Mouse (Mus musculus) gonadal fat pad, adult 2 months (tissue): Measurements from ENCODE around the gene Shroom1. TPM values are rescaled to one million over a fixed set of nuclear protein-coding genes. Genes with fewer than 3 reads are reported as not detected.

Source experiments
- DNase-seq: peaks from one replicate; pipeline ENCODE4 v3.0.0-alpha.2; 2012; ENCODE audit warnings: low read depth
- polyA plus RNA-seq: library from polyadenylated mRNA; depleted of rRNA; stranded (reverse); fragments of >200 nt; gene quantifications from 2 replicates; pipeline ENCODE4 v1.2.3, GENCODE M21; 2012

Shroom1 gene
- polyA plus RNA-seq, 1 experiment, result 12.6 TPM

DNA sequence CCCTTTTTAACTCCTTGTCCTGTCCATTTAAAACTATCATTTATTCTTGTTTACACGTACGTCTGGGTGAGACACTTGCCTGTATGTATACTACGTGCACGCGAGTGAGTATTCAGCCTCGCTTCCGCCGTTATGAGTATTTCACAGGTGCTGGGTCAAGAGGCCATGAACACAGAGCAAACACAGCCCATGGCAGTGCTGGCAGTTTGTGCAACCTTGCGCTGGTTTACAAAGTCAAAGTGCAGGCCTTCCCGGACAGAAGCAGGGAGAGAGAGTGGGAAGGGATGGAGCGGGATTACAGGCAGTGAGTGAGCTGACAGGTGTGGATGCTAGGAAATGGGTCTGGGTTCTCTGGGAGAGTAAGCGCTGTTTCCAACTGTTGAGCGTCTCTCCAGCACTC, 10.8 kb upstream of the Shroom1 start:
- no peak for DNase-seq

DNA sequence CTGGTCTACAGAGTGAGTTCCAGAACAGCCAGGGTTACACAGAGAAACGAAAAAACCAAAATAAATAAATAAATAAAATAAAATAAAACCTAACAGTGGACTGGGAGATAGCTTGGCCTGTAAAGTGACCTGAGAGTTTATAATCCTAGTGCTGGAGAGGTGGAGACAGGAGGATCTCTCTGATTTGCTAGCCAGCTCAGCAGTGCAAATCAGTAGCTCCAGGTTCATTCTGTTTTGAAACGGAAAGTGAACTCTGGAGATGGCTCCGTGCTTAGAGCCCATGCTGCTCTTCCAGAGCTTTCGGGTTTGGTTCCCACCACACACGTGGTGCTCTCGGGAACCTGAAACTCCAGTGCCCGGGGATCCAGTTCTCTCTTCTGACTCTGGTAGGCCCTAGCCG, 9.0 kb upstream of the Shroom1 start:
- no peak for DNase-seq

DNA sequence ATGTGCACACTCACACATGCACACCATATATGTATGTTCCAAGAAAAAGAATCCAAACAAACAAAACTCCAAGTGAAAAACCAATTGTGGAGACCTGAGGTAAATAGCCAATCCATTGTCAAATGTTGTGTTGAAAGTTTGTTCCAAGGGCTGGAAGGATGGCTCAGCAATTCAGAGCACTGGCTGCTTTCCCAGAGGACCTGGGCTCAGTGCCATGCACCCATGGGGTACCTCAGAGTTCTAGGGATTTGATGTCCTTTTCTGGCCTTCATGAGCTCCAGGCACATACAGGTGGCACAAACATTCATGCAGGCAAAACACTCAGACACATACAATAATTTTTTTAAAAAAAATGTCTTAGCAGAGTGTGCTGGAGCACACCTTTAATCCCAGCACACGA, 8.5 kb upstream of the Shroom1 start:
- no peak for DNase-seq

DNA sequence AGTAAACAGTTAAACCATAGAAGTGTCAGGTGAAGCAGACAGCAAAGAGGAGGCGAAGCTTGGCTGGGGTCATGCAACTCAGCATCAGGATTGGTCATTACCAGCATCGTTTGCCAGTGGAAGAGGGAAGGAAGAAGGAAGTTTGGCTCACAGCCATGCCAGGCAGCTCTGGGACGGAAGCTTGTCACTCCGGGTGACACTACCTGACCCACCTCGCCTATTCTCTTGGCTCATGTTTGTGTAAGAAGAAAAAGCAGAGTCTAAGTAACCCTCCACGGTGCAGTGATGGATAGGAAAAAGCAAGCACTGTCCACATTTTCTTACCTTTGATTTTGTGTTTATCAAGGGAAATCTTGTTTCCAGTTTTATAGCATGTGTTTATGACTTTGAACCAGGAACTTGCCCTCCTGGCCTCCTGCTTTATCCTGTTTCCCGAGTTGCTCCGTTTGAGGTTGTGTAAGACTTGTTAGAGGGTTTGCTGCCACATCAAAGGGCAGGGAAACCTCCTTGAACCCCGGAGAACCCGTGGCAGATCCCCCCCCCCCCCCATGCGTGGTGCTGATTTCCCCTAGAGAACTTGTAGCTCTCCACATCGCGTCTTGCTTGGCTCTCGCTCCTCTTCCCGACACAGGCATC, 6.8 kb upstream of the Shroom1 start:
- no peak for DNase-seq

DNA sequence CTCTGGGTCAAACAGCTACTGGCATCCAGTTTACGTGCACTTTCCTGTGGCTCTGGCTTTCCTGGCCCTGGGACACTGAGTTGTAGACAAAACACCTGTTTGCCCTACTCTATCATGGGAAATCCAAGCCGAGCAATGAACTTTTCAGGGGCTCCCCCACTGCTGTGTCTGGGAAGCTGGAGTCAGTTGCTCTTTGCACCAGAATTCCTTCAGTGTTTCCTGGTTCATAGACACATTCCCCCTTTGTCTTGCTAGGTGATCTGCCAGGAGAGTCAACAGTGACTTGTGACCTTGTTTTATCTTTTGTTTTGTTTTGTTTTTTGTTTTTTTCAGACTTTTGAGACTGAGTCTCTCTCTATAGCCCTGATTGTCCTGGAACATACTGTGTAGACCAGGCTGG, 5.6 kb upstream of the Shroom1 start:
- no peak for DNase-seq

DNA sequence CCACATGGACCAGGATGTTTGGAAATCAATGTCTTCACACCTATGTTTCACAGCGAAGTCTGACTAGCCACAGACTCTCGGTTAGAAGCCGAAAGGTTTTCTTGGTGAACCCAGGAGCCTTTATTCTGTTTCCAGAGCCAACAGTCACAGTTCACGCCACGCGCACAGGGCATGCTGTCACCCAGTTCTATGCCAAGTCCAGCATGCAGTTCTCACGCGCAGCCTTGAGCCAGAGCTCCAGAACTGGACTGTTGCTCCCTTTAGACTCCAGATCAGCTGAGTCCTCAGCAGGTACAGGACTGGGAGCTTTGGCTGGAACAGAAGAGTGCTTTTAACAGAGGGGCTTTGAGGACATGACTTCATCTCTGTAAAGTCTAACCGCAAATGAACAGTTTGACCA, 4.6 kb upstream of the Shroom1 start:
- DNase-seq, result no peak

DNA sequence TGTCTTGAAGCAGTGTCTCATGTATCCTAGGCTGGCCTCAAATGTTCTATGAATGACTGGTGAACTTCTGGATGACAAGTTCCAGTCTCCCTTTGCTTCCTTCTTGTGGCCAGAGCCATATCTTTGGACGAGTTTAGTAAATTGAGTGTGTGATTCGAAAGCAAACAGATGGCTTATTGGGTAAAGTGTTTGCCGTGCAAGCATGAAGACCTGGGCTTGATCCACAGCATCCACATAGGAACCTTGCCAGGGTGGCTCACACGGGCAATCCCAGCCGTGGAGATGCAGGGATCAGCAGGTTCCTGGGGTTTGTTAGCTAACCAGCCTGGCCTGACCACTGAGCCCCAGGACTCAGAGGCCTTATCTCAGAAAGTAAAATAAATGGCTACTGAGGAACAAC, 4.0 kb upstream of the Shroom1 start:
- DNase-seq, result no peak

DNA sequence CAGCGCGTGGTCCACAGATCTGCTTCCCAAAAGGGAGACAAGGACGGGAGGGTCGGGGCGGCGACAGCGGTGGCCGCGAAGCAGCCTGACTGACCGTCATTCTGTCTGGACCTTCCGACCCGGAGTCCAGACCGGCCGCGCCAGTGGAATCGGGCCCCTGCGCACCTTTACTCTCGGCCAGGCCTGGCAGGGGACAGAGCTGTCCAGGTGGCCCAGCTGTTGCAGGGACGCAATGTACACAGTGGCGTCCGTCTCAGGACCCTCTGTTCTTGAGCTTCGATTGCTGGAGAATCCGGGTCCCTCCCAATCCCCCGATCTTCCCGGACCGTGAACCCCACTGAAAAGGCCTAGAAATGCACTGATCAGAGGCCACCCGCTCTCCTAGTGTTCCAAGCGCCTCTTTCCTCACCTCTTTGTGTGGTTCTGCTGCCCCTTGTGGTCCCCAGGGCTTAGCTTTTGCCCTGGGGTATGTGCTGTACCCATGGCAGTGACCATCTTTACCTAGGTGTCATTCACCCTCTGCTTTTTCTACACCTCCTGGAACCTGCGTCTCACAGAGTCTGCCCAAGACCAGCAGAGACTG, 458 bp downstream of the Shroom1 start:
- no peak for DNase-seq

DNA sequence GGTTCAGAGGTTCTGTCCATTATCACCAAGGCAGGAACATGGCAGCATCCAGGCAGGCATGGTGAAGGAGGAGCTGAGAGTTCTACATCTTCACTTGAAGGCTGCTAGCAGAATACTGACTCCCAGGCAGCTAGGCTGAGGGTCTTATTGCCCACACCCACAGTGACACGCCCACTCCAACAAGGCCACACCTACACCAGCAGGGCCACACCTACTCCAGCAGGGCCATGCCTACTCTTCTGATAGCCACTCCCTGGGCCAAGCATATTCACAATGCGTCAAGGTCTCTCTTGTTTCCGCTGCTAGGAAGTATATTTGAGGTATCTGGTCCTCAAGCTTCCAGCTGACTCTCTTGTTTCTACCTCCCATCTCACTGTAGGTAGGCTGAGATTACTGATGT, 2.0 kb downstream of the Shroom1 start:
- no peak for DNase-seq

DNA sequence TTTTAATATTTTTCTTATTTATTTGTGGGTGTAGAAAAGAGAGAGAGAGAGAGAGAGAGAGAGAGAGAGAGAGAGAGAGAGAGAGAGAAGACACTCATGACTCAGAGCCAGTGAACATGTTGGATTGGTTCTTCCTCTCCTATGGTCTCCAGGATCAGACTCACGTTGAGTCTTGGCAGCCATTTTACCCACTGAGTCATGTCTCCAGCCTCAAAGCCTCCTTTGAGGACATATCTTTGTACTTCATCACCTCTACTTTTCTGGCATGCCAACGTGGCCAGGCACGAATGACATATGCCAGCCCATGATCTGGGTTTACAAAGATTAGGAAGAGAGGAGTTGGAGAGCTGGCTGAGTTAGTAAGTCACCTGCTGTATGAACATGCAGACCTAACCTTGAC, 3.2 kb downstream of the Shroom1 start:
- no peak for DNase-seq

DNA sequence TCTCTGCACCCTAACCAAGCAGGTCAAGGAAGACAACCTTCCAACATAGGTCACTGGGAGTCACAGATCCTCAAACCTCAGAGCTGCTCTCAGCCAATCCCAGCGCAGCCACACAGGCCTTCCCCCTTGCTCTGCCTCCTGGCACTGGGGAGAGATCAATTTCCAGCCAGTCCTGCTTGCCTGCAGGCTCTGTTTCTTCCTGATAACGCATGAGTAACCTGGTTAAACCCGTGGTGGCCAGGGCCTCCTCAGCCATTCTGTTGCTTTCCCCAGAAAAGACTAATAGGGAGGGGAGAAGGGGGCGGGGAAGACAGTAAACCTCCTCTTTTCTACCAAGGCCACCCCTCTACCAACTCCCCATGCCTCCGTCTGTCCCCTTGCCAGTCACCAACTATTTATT, 4.7 kb downstream of the Shroom1 start:
- no peak for DNase-seq

DNA sequence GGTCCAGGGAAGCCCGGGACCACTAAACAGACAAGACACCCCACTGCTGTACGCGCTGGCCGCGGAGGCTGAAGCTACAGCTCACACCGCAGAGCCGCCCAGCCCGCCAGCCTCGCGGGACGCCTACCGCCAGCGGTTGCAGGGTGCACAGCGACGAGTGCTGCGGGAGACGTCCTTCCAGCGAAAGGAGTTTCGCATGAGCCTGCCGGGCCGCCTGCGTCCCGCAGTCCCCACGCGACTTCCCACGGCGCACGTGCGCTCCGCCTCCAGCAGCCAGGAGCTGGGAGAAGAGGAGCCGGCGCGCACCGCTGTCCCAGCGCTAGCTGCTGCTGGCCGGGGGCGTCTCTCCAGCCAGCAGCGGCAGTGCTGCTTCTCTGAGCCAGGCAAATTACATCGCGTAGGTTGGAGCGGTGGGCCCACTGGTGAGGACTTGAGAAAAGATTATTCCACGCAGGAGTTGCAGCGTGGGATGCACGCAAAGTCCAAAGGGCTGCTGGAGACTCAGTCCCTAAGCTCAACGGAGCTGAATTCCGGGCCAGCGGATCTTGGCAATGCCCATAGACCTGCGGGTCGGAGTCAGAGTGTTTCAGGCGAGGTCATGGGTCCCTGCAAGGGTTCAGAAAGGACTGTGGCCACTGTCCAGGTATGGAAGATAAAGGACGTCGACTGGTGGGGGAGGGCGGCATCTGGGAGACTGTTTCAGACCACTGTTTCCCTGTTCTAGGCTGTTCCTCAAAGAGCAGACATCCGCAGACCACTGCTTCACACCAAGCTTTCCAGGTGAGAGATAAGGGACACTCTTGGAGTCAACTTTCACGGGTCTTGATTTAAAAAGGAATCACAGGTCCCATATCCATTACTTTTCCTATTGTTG, 6.8 kb downstream of the Shroom1 start:
- no peak for DNase-seq

DNA sequence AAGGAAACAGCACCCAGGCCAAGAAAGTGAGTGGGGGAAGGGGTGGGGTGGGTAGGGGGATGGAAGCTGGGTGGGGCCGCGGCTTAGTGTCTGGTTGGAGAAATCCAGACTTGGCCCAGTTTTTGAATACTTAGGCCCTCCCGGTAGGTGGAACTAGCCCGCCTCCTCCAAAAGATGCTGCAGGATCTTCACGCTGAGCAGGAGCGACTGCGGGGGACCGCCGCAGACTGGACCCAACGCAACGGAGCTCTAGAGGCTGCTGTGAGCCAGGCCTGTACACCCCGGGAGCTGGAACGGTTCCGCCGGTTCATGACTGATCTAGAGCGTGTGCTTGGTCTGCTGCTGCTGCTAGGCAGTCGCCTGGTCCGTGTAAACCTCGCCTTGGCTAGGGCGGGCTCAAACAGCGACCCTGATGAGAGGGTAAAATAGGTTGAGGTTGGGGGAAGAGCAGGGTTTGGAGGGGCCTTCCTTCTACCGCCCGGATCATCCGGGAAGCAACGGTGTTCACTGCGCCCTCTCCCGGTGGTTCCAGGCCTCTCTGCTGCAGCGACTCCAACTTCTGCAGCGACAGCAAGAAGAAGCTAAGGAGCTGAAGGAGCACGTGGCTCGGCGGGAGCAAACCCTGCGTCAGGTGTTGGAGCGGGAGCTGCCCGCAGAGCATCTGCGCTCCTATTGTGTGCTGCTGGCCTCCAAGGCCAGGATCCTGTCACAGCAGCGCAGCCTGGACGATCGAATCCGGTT, 9.4 kb downstream of the Shroom1 start:
- DNase-seq, result no peak

DNA sequence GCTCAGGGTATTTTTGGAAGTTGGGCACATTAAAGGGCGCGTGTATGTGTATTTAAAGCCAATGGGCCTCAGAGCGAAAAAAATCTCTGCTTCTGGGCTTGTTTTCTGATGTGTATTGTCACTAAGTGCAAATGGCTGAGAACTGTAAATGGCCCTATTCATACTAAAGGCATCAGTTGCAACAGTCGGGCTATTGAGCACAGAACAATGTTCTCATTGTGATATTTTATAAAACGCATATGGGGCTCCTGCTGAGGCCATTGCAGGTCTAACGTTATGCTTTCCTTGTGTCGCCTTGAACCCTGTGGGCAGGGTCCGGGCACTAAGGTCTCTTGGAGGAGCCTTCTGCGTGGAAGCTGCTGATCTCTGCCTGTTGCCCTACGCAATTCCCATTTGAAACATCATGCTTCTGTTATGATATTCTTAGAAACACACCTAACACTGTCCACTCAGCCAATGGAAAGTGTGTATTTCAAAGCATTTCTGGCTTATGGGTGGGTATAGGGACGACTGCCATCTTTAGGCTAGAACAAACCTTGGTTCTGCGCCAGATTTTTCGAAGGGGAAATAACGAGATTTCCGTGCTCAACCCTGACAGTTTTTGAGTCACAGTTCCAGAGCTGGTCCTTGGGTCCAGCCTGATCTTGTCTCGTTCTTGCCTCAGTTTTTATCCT, 12.4 kb downstream of the Shroom1 start:
- no peak for DNase-seq

DNA sequence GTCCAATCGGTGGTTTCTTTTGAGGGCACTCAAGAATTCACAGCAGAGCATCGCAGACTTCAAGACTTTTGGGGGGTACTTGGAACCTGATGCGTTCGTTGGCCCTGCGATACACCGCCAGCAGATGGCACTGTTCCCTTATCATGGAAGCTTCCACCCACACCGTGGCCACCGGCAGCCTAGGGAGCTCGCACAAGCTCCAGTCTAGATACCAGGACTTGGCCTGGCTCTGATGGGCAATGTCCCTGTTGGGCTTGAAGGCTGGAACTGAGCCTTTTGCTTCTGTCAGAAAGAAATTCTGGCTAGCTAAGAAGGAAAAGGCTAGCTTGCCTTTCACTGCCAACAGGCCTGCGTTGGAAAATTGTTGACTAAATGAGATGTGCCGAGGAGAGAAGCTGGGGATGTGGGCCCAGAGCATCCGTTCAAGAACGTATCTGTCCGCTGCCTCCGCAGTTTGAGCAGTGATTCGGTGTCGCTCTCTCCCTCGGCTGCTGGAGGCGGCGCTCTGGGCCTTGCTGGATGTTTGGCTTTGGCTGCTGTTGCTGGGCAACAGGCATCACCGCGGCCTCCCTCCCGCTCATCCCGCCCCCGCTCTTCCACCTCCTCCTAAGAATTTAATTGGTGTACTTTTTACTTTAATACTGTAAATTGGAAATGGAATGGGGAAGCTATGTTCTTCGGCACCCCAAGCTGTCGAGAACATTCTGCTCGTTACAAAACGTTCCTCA, 13.1 kb downstream of the Shroom1 start, which contains the start of gene Gm9837:
Gm9837 (minus strand) TSS at position 512 of the 728 bp plus-strand sequence.
- no peak for DNase-seq

DNA sequence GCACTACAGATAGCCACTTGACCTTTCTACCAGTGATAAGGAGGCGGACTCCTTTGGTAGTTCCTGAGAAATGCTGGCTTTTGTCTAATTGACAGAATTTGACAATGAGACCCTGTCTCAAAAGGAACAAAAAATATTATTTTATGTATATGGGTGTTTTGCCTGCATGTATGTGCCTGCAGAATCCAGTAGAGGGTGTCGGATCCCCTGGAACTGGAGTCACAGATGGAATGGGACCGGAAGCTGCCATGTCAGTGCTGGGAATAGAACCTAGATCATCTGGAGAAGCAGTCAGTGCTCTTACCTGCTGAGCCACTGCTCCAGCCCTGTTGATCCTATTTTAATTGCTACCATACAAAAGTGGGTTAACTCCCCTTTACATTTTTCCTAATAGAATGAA, 15.7 kb downstream of the Shroom1 start:
- DNase-seq, result no peak

DNA sequence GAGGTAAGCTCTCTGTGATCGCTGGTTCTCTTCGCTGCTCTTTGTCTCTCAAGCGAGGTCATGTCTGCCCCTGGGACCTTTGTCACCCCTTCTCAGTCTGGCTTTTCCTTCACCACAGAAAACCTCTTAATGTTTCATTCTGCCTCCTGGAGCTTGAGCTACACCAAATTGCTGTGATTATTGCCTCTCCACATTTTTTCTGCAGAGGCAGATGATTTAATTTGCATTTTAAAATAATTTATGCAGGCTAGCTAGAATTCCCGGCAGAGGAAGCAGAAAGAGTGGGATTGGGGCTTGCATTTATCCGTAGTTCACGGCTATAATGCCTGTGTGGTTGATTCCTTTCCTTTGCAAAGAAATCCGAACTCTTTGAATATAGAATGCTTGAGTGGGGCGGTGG, 18.6 kb downstream of the Shroom1 start:
- DNase-seq, result no peak

DNA sequence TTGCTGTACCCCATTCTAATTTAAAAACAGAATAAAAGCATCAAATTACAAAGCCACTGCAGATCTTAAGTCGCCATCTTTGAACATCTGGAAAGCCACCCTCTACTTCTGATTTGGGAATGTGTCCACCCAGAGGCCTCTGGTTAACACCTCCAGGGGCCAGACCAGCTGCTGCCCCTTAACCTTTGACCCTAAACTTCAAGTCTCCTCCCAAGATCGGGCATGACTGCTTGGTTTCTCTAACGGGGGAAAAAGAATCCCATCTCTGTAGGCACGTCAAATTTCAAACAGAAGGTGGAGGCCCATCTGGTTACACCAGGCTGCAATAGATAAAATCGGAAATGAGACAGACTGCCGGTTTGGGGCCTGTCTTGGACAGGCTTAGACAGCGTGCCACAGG, 20.8 kb downstream of the Shroom1 start:
- no peak for DNase-seq

DNA sequence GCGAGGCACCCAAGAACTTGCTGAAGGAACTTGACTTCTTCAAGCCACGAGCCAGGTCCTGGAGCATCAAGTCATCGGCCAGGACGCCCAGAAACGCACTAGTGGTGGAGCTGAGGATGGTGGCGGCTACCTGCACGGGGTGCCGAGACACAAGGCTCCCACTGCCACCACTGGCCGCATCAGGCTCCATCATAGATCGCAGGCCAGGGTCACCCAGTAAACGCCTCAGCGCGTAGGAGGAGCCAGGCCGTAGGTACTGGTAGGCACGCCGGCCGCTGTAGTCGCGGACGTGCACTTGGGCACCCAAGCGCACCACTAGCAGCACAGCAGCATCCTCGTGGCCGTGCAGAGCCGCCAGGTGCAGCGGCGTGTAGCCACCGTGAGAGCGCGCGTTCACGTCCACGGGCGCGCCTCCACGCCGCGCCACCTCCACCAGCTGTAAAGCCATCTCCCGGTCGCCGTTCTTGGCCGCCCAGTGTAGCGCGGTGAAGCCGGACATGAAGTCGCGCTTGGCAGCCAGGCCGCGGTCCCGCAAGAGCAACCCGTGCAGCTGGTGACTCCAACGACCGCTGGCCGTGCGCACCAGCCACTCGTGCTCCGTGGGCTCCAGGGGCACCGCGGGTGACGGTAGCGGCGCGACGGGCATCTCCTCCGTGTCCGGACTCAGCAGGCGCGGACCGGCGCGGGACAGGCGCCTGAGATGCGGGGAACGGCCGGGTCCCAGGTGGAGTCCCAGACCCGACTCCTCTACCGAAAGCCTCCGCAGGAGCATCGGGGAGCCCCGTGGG, 21.6 kb downstream of the Shroom1 start:
- DNase-seq, result no peak

DNA sequence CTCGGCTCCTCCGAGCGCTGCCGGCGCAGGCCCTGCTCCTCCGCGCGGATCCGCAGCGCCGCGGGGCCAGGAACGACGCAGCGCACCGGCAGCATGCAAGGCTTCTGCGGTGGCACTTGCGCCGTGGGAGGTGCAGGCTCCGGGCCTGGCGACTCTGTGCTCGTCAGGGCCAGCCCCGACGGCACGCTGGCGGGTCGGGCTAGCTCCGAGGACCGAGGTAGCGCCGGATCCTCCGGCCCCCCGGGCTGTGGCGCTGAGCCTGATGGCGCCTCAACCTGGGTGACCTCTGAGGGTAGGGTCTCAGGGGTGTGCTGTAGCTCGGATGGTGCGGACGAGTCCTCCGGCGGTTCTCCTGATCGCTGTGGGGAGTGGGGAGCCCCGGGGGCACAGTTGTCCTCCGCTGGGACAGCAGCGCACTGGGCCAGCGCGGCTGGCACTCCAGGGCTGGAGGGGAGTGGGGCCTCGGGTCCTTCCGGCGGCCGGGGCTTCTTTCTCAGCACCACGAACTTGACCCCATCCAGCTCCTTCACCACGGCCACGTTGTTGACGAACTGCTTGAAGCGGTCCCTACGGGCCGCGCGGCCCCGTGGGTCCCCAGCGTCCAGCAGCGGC, 22.3 kb downstream of the Shroom1 start:
- DNase-seq, result no peak
